Mouse (Mus musculus): ENCODE measurements around the gene Fry. TPM values are rescaled to one million over a fixed set of nuclear protein-coding genes. Genes with fewer than 3 reads are reported as not detected.

Fry gene
- polyA plus RNA-seq, 1 experiment from 2014 or later = 51.4 TPM

DNA sequence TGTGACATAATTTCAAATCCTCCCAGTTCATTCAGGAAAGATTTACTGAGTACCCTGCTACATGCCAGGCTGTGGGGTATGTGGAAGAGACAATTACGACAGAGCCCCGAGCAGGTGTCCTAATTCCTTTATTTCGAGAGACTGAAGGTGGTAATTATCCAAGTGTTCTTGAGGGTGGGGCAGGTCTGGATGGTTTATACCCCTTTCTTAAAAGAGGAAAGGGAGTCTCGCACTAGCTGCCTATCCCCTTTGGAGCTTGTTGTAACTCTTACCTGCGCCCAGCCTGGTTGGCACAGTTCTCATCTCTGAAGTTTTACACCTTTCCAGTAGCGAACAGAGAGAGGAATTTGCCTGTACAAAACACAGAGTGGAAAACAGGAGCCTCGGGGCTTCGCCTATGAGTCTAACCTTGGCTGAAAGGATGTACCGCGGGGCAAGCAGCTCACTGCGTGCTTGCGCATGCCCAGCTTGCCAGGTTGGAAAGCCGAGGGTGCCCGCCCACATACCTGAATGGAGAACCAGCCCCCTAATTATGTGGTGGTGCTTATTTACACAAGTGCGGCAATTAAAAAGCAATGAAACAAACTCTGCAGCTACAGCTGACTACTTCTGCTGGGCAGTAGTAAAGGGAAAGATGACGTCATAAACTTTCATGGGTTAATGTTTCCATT is 143.7 kb downstream of the Fry start:
- H3K4me3 ChIP-seq (replicated peaks) = peak overlapping the region; percentile 59
- no peaks in the 10 kb centered on the region for H3K36me3 ChIP-seq
- peak overlapping the region; percentile 71 for H3K4me2 ChIP-seq
- ATAC-seq (ENCODE audit: low FRiP score) = no peak
- 56% methylated on average over 16 of the region's 16 CpGs for WGBS
- H3K9ac ChIP-seq (replicated peaks) = peak overlapping the region; percentile 77
- no peaks in the 10 kb centered on the region for H3K27me3 ChIP-seq (replicated peaks)
- peaks cover 56% of the 10 kb centered on the region for H3K4me1 ChIP-seq
- no peaks in the 10 kb centered on the region for H3K9me3 ChIP-seq (replicated peaks)
- H3K27ac ChIP-seq (replicated peaks) = peak overlapping the region; percentile 91; the same call in 1 of the 2 replicates

DNA sequence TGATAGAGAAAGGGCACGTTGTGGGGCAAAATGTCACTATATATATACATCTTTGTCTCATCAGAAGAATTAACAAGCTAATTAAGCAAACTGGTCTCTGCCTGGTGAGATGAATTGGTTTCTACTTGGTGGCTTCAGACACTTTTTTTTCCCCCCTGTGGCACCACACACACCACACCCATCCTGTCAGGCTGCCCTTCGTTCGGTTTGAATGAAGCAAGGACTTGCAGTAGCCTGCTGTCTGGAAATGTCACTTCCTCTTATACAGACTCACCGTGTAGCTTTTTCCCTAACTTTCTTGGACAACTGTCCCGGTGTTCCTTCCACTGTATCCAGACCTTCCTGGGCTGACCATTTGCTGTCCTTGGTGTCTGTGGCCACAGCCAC is 144.3 kb downstream of the Fry start:
- peaks cover 56% of the 10 kb centered on the region for H3K4me1 ChIP-seq
- H3K36me3 ChIP-seq = no peaks in the 10 kb centered on the region
- H3K4me2 ChIP-seq = peak overlapping the region; percentile 71
- 0 out of 2 replicates have a peak overlapping the region, but pooled peaks have one; percentile 17 for H3K9ac ChIP-seq (replicated peaks)
- 57% methylated on average over 5 of the region's 5 CpGs for WGBS
- no peaks in the 10 kb centered on the region for H3K27me3 ChIP-seq (replicated peaks)
- peak overlapping the region; percentile 59 for H3K4me3 ChIP-seq (replicated peaks)
- ATAC-seq (ENCODE audit: low FRiP score) = no peak
- H3K9me3 ChIP-seq (replicated peaks) = no peaks in the 10 kb centered on the region
- no peak overlapping the region for H3K27ac ChIP-seq (replicated peaks)

DNA sequence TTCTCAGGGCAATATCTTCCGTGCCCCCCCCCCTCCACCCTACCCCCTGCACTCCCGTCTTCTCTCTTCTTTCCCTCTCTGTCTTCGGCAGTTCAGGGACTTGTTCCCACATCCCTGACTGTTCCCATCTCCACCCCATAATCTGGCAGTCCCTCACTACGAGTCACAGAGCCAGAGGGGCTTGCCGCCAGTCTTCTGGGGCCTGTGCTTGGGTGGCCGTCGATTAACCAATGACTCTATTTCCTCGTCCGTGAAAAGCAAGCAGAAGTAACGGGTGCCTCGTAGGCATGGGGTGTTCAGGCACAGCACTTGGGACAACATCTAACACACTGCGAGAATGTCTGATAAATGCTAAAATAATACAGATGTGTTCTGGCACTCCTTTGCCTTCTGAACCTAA is 144.7 kb downstream of the Fry start:
- Histone ChIP-seq H3K36me3 (no peaks in the 10 kb centered on the region), H3K27me3 (replicated peaks) (no peaks in the 10 kb centered on the region), H3K4me2 (peak overlapping the region; percentile 71), H3K4me3 (replicated peaks) (no peak overlapping the region), H3K4me1 (peaks cover 53% of the 10 kb centered on the region), H3K27ac (replicated peaks) (no peak overlapping the region), H3K9ac (replicated peaks) (no peak overlapping the region), H3K9me3 (replicated peaks) (no peaks in the 10 kb centered on the region)
- ATAC-seq (ENCODE audit: low FRiP score) = no peak
- 73% methylated on average over 12 of the region's 12 CpGs for WGBS

GRCm38 (mm10) chr5:150263656-150264055 is 145.2 kb downstream of the Fry start:
- Histone ChIP-seq H3K9ac (replicated peaks) (no peak overlapping the region), H3K27ac (replicated peaks) (no peak overlapping the region), H3K9me3 (replicated peaks) (no peaks in the 10 kb centered on the region), H3K36me3 (no peaks in the 10 kb centered on the region), H3K27me3 (replicated peaks) (no peaks in the 10 kb centered on the region), H3K4me1 (peaks cover 50% of the 10 kb centered on the region), H3K4me2 (peak overlapping the region; percentile 71; the same call in 1 of the 2 replicates), H3K4me3 (replicated peaks) (no peak overlapping the region)
- 70% methylated on average over 6 of the region's 6 CpGs for WGBS
- no peak for ATAC-seq (ENCODE audit: low FRiP score)

DNA sequence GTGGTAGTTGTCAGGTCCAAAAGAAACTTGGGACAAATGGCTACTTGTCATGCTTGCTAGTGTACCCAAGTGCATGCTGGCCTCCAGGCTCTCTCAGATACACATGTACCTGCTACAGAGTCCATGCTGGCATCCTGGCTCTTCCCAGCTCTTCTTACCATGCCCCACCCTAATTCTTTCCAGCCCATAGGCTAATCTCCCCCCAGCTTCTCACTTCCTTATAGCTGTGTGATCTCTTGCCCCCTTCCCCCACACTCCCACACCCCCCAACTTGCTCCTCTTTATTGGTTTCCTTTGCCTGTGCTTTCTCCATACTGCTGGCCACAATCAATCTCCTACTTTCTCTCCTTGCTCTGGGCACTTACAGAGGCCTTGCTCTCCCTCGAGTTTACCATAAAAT is 146.6 kb downstream of the Fry start:
- H3K36me3 ChIP-seq = no peaks in the 10 kb centered on the region
- peaks cover 47% of the 10 kb centered on the region for H3K4me1 ChIP-seq
- no peak overlapping the region for H3K9ac ChIP-seq (replicated peaks)
- 58% methylated on average over 1 of the region's 1 CpGs for WGBS
- no peaks in the 10 kb centered on the region for H3K27me3 ChIP-seq (replicated peaks)
- no peak overlapping the region for H3K4me3 ChIP-seq (replicated peaks)
- H3K9me3 ChIP-seq (replicated peaks) = no peaks in the 10 kb centered on the region
- no peak for ATAC-seq (ENCODE audit: low FRiP score)
- H3K27ac ChIP-seq (replicated peaks) = no peak overlapping the region
- H3K4me2 ChIP-seq = no peak overlapping the region

GRCm38 (mm10) chr5:150265953-150266352 is 147.5 kb downstream of the Fry start:
- 59% methylated on average over 2 of the region's 2 CpGs for WGBS
- no peak for ATAC-seq (ENCODE audit: low FRiP score)
- Histone ChIP-seq H3K4me2 (no peak overlapping the region), H3K9me3 (replicated peaks) (no peaks in the 10 kb centered on the region), H3K36me3 (no peaks in the 10 kb centered on the region), H3K4me3 (replicated peaks) (no peak overlapping the region), H3K4me1 (peaks cover 47% of the 10 kb centered on the region), H3K27me3 (replicated peaks) (no peaks in the 10 kb centered on the region), H3K27ac (replicated peaks) (0 out of 2 replicates have a peak overlapping the region, but pooled peaks have one; percentile 28), H3K9ac (replicated peaks) (no peak overlapping the region)

DNA sequence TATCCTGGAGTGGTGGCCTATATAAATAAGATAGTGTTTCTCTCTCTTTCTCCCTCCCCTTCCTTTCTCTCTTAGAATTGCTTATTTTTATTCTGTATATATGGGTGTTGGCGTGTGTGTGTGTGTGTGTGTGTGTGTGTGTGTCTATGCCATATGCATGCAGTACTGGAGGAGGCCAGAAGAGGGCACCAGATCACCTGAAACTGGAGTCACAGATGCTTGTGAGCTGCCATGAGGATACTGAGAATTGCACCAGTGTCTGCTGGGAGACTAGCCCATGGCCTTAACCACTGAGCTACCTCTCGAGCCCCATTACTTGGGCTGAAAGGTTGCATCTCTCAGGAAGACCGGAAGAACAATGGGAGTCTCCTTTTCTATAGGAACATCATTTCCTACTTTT is 149.8 kb downstream of the Fry start:
- 93% methylated on average over 3 of the region's 3 CpGs for WGBS
- no peak for ATAC-seq (ENCODE audit: low FRiP score)

GRCm38 (mm10) chr5:150270468-150270867 is 152.0 kb downstream of the Fry start:
- H3K4me3 ChIP-seq (replicated peaks) = no peak overlapping the region
- 81% methylated on average over 4 of the region's 4 CpGs for WGBS
- peaks cover 5% of the 10 kb centered on the region for H3K4me1 ChIP-seq
- ATAC-seq (ENCODE audit: low FRiP score) = no peak
- no peak overlapping the region for H3K4me2 ChIP-seq
- H3K9ac ChIP-seq (replicated peaks) = no peak overlapping the region
- H3K36me3 ChIP-seq = no peaks in the 10 kb centered on the region
- no peak overlapping the region for H3K27ac ChIP-seq (replicated peaks)
- H3K9me3 ChIP-seq (replicated peaks) = no peaks in the 10 kb centered on the region
- H3K27me3 ChIP-seq (replicated peaks) = no peaks in the 10 kb centered on the region

More for the DNA sequence above, 149.8 kb downstream of the Fry start:
- H3K9ac ChIP-seq (replicated peaks) = no peak overlapping the region
- no peaks in the 10 kb centered on the region for H3K9me3 ChIP-seq (replicated peaks)
- no peak overlapping the region for H3K27ac ChIP-seq (replicated peaks)
- no peak overlapping the region for H3K4me3 ChIP-seq (replicated peaks)
- H3K27me3 ChIP-seq (replicated peaks) = no peaks in the 10 kb centered on the region
- H3K4me1 ChIP-seq = peaks cover 27% of the 10 kb centered on the region
- no peaks in the 10 kb centered on the region for H3K36me3 ChIP-seq
- no peak overlapping the region for H3K4me2 ChIP-seq

DNA sequence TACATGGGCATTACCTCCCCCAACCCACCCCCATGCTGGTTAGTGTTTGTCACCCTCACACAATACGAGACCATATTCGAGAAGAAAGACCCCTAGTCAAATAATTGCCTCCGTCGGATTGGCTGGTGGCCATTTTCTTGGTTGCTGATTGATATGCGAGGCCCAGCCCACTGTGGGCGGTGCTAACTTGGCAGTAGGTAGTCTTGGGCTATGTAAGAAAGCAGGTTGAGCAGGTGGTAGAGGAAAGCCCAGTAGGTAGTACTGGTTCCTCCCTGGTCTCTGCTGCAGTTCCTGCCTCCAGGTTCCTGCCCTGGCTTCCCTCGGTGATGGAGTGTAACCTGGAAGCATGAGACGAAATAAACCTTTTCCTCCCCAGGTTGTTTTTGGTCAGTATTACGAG is 153.7 kb downstream of the Fry start:
- Histone ChIP-seq H3K36me3 (0 out of 2 replicates have a peak, but pooled peaks cover 3% of the 10 kb centered on the region), H3K4me2 (no peak overlapping the region), H3K27me3 (replicated peaks) (no peaks in the 10 kb centered on the region), H3K9ac (replicated peaks) (no peak overlapping the region), H3K9me3 (replicated peaks) (no peaks in the 10 kb centered on the region), H3K4me3 (replicated peaks) (no peak overlapping the region), H3K27ac (replicated peaks) (no peak overlapping the region), H3K4me1 (no peaks in the 10 kb centered on the region)
- no peak for ATAC-seq (ENCODE audit: low FRiP score)
- WGBS = 90% methylated on average over 9 of the region's 9 CpGs

- Histone ChIP-seq H3K4me3 (replicated peaks) (no peak overlapping the region), H3K36me3 (0 out of 2 replicates have a peak, but pooled peaks cover 3% of the 10 kb centered on the region), H3K9me3 (replicated peaks) (no peaks in the 10 kb centered on the region), H3K4me1 (peaks cover 2% of the 10 kb centered on the region; the same call in 1 of the 2 replicates), H3K27ac (replicated peaks) (no peak overlapping the region), H3K4me2 (no peak overlapping the region), H3K9ac (replicated peaks) (no peak overlapping the region), H3K27me3 (replicated peaks) (no peaks in the 10 kb centered on the region)
- ATAC-seq (ENCODE audit: low FRiP score) = no peak
- WGBS = 93% methylated on average over 6 of the region's 6 CpGs
Measured at GRCm38 (mm10) chr5:150275314-150275713, 156.9 kb downstream of the Fry start.

- H3K4me1 ChIP-seq = peaks cover 2% of the 10 kb centered on the region; the same call in 1 of the 2 replicates
- WGBS = 78% methylated on average over 4 of the region's 4 CpGs
- no peaks in the 10 kb centered on the region for H3K27me3 ChIP-seq (replicated peaks)
- no peak for ATAC-seq (ENCODE audit: low FRiP score)
- H3K9me3 ChIP-seq (replicated peaks) = no peaks in the 10 kb centered on the region
- H3K27ac ChIP-seq (replicated peaks) = no peak overlapping the region
- H3K9ac ChIP-seq (replicated peaks) = no peak overlapping the region
- 0 out of 2 replicates have a peak, but pooled peaks cover 3% of the 10 kb centered on the region for H3K36me3 ChIP-seq
- no peak overlapping the region for H3K4me3 ChIP-seq (replicated peaks)
- H3K4me2 ChIP-seq = no peak overlapping the region
Measured at GRCm38 (mm10) chr5:150276611-150277010, 158.2 kb downstream of the Fry start.

DNA sequence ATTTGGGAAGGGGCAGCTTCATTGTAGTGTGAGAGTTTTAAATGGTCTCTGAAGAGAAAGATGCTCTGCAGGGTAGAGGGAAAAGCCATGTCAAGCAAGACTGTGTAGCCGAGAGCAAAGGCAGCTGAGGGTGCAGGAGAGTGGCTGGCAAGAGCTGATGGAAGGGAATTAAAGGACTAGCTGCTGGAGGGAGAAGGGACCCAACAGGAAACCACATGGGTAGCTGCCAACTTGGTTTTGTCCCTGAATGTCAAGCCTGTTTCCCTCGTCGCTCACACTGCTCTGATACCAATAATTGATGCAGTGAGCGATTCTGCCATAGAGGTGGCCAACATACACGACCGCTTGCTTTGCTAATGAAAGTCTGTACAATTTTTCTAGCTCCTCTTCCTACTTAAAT is 160.9 kb downstream of the Fry start:
- WGBS = 82% methylated on average over 6 of the region's 6 CpGs
- no peaks in the 10 kb centered on the region for H3K27me3 ChIP-seq (replicated peaks)
- 0 out of 2 replicates have a peak, but pooled peaks cover 3% of the 10 kb centered on the region for H3K36me3 ChIP-seq
- ATAC-seq (ENCODE audit: low FRiP score) = no peak
- H3K27ac ChIP-seq (replicated peaks) = no peak overlapping the region
- no peak overlapping the region for H3K4me3 ChIP-seq (replicated peaks)
- no peak overlapping the region for H3K9ac ChIP-seq (replicated peaks)
- H3K9me3 ChIP-seq (replicated peaks) = no peaks in the 10 kb centered on the region
- peaks cover 2% of the 10 kb centered on the region; the same call in 1 of the 2 replicates for H3K4me1 ChIP-seq
- H3K4me2 ChIP-seq = no peak overlapping the region

Data from neural tube, embryonic 15.5 days (tissue).